Mouse (Mus musculus): ENCODE data around the gene S100a2. TPM values are rescaled to one million over a fixed set of nuclear protein-coding genes. Genes with fewer than 3 reads are reported as not detected.
A peak's percentile ranks its signal among the peaks of the same experiment; 100 is the strongest.

The S100a2 gene
- polyA plus RNA-seq, 1 experiment from 2014 or later, result not detected

GRCm38 (mm10) chr3:90615911-90616310 is 25.9 kb downstream of the S100a2 start:
- H3K4me3 ChIP-seq (ENCODE audit: low read depth, low read length), result no peak overlapping the region
- H3K9me3 ChIP-seq (replicated peaks; ENCODE audit: control insufficient read depth, low read length, poor library complexity, severe bottlenecking), result no peaks in the 10 kb centered on the region
- peaks cover 3% of the 10 kb centered on the region; the same call in 1 of the 2 replicates for H3K4me1 ChIP-seq (ENCODE audit: control insufficient read depth, insufficient read depth, low read length)
- 65% methylated on average over 1 of the region's 1 CpGs for WGBS
- no peaks in the 10 kb centered on the region for H3K36me3 ChIP-seq (ENCODE audit: control insufficient read depth, insufficient read depth, low read length)
- no peak for ATAC-seq
- no peak overlapping the region for H3K27ac ChIP-seq (ENCODE audit: low read length)
- no peak overlapping the region for H3K4me2 ChIP-seq (ENCODE audit: low read length)
- H3K9ac ChIP-seq (ENCODE audit: low read depth, low read length), result no peak overlapping the region
- H3K27me3 ChIP-seq (ENCODE audit: control insufficient read depth, insufficient read depth, low read depth, low read length), result peaks cover 5% of the 10 kb centered on the region; the same call in 1 of the 2 replicates

GRCm38 (mm10) chr3:90617586-90617985 is 27.5 kb downstream of the S100a2 start:
- Histone ChIP-seq H3K4me1 (ENCODE audit: control insufficient read depth, insufficient read depth, low read length) (peaks cover 3% of the 10 kb centered on the region; the same call in 1 of the 2 replicates), H3K4me3 (ENCODE audit: low read depth, low read length) (no peak overlapping the region), H3K27me3 (ENCODE audit: control insufficient read depth, insufficient read depth, low read depth, low read length) (peaks cover 5% of the 10 kb centered on the region; the same call in 1 of the 2 replicates), H3K9me3 (replicated peaks; ENCODE audit: control insufficient read depth, low read length, poor library complexity, severe bottlenecking) (no peaks in the 10 kb centered on the region), H3K9ac (ENCODE audit: low read depth, low read length) (no peak overlapping the region), H3K4me2 (ENCODE audit: low read length) (no peak overlapping the region), H3K27ac (ENCODE audit: low read length) (no peak overlapping the region), H3K36me3 (ENCODE audit: control insufficient read depth, insufficient read depth, low read length) (no peaks in the 10 kb centered on the region)
- ATAC-seq, result no peak
- WGBS, result 14% methylated on average over 1 of the region's 1 CpGs

GRCm38 (mm10) chr3:90621552-90621951 is 31.5 kb downstream of the S100a2 start:
- Histone ChIP-seq H3K4me1 (ENCODE audit: control insufficient read depth, insufficient read depth, low read length) (peaks cover 16% of the 10 kb centered on the region), H3K4me2 (ENCODE audit: low read length) (no peak overlapping the region), H3K36me3 (ENCODE audit: control insufficient read depth, insufficient read depth, low read length) (no peaks in the 10 kb centered on the region), H3K27me3 (ENCODE audit: control insufficient read depth, insufficient read depth, low read depth, low read length) (no peaks in the 10 kb centered on the region), H3K27ac (ENCODE audit: low read length) (no peak overlapping the region), H3K4me3 (ENCODE audit: low read depth, low read length) (no peak overlapping the region), H3K9me3 (replicated peaks; ENCODE audit: control insufficient read depth, low read length, poor library complexity, severe bottlenecking) (no peaks in the 10 kb centered on the region), H3K9ac (ENCODE audit: low read depth, low read length) (no peak overlapping the region)
- WGBS, result 64% methylated on average over 7 of the region's 7 CpGs
- no peak for ATAC-seq

GRCm38 (mm10) chr3:90623435-90624071 is 33.5 kb downstream of the S100a2 start:
- no peak overlapping the region for H3K4me3 ChIP-seq (ENCODE audit: low read depth, low read length)
- H3K9me3 ChIP-seq (replicated peaks; ENCODE audit: control insufficient read depth, low read length, poor library complexity, severe bottlenecking), result no peaks in the 10 kb centered on the region
- 2% methylated on average over 2 of the region's 2 CpGs for WGBS
- peaks cover 16% of the 10 kb centered on the region for H3K4me1 ChIP-seq (ENCODE audit: control insufficient read depth, insufficient read depth, low read length)
- no peak overlapping the region for H3K4me2 ChIP-seq (ENCODE audit: low read length)
- no peaks in the 10 kb centered on the region for H3K36me3 ChIP-seq (ENCODE audit: control insufficient read depth, insufficient read depth, low read length)
- H3K9ac ChIP-seq (ENCODE audit: low read depth, low read length), result no peak overlapping the region
- ATAC-seq, result no peak; the same call in none of the 2 replicates
- H3K27ac ChIP-seq (ENCODE audit: low read length), result peak overlapping the region; percentile 54
- H3K27me3 ChIP-seq (ENCODE audit: control insufficient read depth, insufficient read depth, low read depth, low read length), result no peaks in the 10 kb centered on the region

- Histone ChIP-seq H3K4me1 (ENCODE audit: control insufficient read depth, insufficient read depth, low read length) (peaks cover 16% of the 10 kb centered on the region), H3K27me3 (ENCODE audit: control insufficient read depth, insufficient read depth, low read depth, low read length) (no peaks in the 10 kb centered on the region), H3K4me3 (ENCODE audit: low read depth, low read length) (no peak overlapping the region), H3K9me3 (replicated peaks; ENCODE audit: control insufficient read depth, low read length, poor library complexity, severe bottlenecking) (no peaks in the 10 kb centered on the region), H3K4me2 (ENCODE audit: low read length) (no peak overlapping the region), H3K36me3 (ENCODE audit: control insufficient read depth, insufficient read depth, low read length) (no peaks in the 10 kb centered on the region), H3K9ac (ENCODE audit: low read depth, low read length) (no peak overlapping the region), H3K27ac (ENCODE audit: low read length) (no peak overlapping the region)
- ATAC-seq, result no peak
- 80% methylated on average over 5 of the region's 5 CpGs for WGBS
Measured at GRCm38 (mm10) chr3:90625496-90625895, 35.4 kb downstream of the S100a2 start.

- no peak overlapping the region for H3K27ac ChIP-seq (ENCODE audit: low read length)
- H3K4me1 ChIP-seq (ENCODE audit: control insufficient read depth, insufficient read depth, low read length), result peaks cover 16% of the 10 kb centered on the region
- H3K27me3 ChIP-seq (ENCODE audit: control insufficient read depth, insufficient read depth, low read depth, low read length), result no peaks in the 10 kb centered on the region
- H3K4me3 ChIP-seq (ENCODE audit: low read depth, low read length), result no peak overlapping the region
- 73% methylated on average over 9 of the region's 9 CpGs for WGBS
- no peak overlapping the region for H3K9ac ChIP-seq (ENCODE audit: low read depth, low read length)
- no peaks in the 10 kb centered on the region for H3K9me3 ChIP-seq (replicated peaks; ENCODE audit: control insufficient read depth, low read length, poor library complexity, severe bottlenecking)
- no peak for ATAC-seq
- no peak overlapping the region for H3K4me2 ChIP-seq (ENCODE audit: low read length)
- H3K36me3 ChIP-seq (ENCODE audit: control insufficient read depth, insufficient read depth, low read length), result no peaks in the 10 kb centered on the region
Measured at GRCm38 (mm10) chr3:90626266-90627021, 36.4 kb downstream of the S100a2 start.

- Histone ChIP-seq H3K9me3 (replicated peaks; ENCODE audit: control insufficient read depth, low read length, poor library complexity, severe bottlenecking) (no peaks in the 10 kb centered on the region), H3K9ac (ENCODE audit: low read depth, low read length) (no peak overlapping the region), H3K4me1 (ENCODE audit: control insufficient read depth, insufficient read depth, low read length) (peaks cover 16% of the 10 kb centered on the region), H3K4me2 (ENCODE audit: low read length) (no peak overlapping the region), H3K36me3 (ENCODE audit: control insufficient read depth, insufficient read depth, low read length) (no peaks in the 10 kb centered on the region), H3K27ac (ENCODE audit: low read length) (no peak overlapping the region), H3K27me3 (ENCODE audit: control insufficient read depth, insufficient read depth, low read depth, low read length) (no peaks in the 10 kb centered on the region), H3K4me3 (ENCODE audit: low read depth, low read length) (no peak overlapping the region)
- WGBS, result 94% methylated on average over 5 of the region's 5 CpGs
- ATAC-seq, result no peak
Measured at GRCm38 (mm10) chr3:90627366-90627765, 37.3 kb downstream of the S100a2 start.

GRCm38 (mm10) chr3:90627807-90628206 is 37.8 kb downstream of the S100a2 start:
- WGBS, result 66% methylated on average over 4 of the region's 4 CpGs
- 0 out of 2 replicates have a peak, but pooled peaks have one; percentile 69 for ATAC-seq

GRCm38 (mm10) chr3:90629298-90629697 is 39.3 kb downstream of the S100a2 start:
- no peaks in the 10 kb centered on the region for H3K27me3 ChIP-seq (ENCODE audit: control insufficient read depth, insufficient read depth, low read depth, low read length)
- no peak overlapping the region for H3K27ac ChIP-seq (ENCODE audit: low read length)
- no peak overlapping the region for H3K4me2 ChIP-seq (ENCODE audit: low read length)
- H3K4me1 ChIP-seq (ENCODE audit: control insufficient read depth, insufficient read depth, low read length), result no peaks in the 10 kb centered on the region; the same call in 1 of the 2 replicates
- 85% methylated on average over 2 of the region's 2 CpGs for WGBS
- no peak overlapping the region for H3K4me3 ChIP-seq (ENCODE audit: low read depth, low read length)
- ATAC-seq, result no peak
- H3K9ac ChIP-seq (ENCODE audit: low read depth, low read length), result no peak overlapping the region
- no peaks in the 10 kb centered on the region for H3K36me3 ChIP-seq (ENCODE audit: control insufficient read depth, insufficient read depth, low read length)
- no peaks in the 10 kb centered on the region for H3K9me3 ChIP-seq (replicated peaks; ENCODE audit: control insufficient read depth, low read length, poor library complexity, severe bottlenecking)

More at GRCm38 (mm10) chr3:90627807-90628206, 37.8 kb downstream of the S100a2 start:
- Histone ChIP-seq H3K4me3 (ENCODE audit: low read depth, low read length) (no peak overlapping the region), H3K9me3 (replicated peaks; ENCODE audit: control insufficient read depth, low read length, poor library complexity, severe bottlenecking) (no peaks in the 10 kb centered on the region), H3K4me1 (ENCODE audit: control insufficient read depth, insufficient read depth, low read length) (peaks cover 15% of the 10 kb centered on the region), H3K27ac (ENCODE audit: low read length) (no peak overlapping the region), H3K4me2 (ENCODE audit: low read length) (no peak overlapping the region), H3K36me3 (ENCODE audit: control insufficient read depth, insufficient read depth, low read length) (no peaks in the 10 kb centered on the region), H3K9ac (ENCODE audit: low read depth, low read length) (no peak overlapping the region), H3K27me3 (ENCODE audit: control insufficient read depth, insufficient read depth, low read depth, low read length) (no peaks in the 10 kb centered on the region)

Data from midbrain, embryonic 16.5 days (tissue).